Mouse (Mus musculus) small intestine, adult 2 months (tissue): ENCODE data around the gene Ikbkg.
"Not testable (repeated sequence)": the region's sequence is repeated elsewhere in the genome, so short reads cannot be mapped to it uniquely, and the experiment has no call there.

ENCODE experiments used
- CTCF ChIP-seq: fragments of 200-500 bp; IDR thresholded peaks from 2 replicates; pipeline ENCODE4 v1.5.1; 2012; ENCODE audit warnings: low read depth, mild to moderate bottlenecking, control low read depth, inconsistent platforms, low read length, moderate library complexity, mixed read lengths; ENCODE audit not compliant: insufficient replicate concordance, insufficient read length; ENCODE audit errors: extremely low read depth
- POLR2A ChIP-seq: fragments of 200-500 bp; IDR thresholded peaks from 2 replicates; pipeline ENCODE4 v1.6.1; 2012; ENCODE audit warnings: low read depth, mild to moderate bottlenecking, control low read depth, inconsistent platforms, low read length, moderate library complexity

DNA sequence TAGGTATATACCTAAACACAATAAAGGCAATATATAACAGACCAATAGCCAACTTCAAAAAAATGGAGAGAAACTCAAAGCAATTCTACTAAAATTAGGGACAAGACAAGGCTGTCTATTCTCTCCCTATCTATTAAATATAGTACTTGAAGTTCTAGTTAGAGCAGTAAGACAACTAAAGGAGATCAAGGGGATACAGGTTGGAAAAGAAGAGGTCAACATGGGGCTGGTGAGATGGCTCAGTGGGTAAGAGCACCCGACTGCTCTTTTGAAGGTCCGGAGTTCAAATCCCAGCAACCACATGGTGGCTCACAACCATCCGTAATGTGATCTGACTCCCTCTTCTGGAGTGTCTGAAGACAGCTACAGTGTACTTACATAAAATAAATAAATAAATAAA is 36.0 kb upstream of the Ikbkg start:
- TF ChIP-seq CTCF, POLR2A: not testable (repeated sequence)
